Mouse (Mus musculus): Measurements from ENCODE around the gene Tmem217.
A peak's percentile ranks its signal among the peaks of the same experiment; 100 is the strongest.

Gene Tmem217

GRCm38 (mm10) chr17:29552162-29552732 is at the start of gene Tmem217:
Tmem217 (minus strand) TSS chr17:29552385.
- DNase-seq (ENCODE audit: low spot score): no peak

- DNase-seq (ENCODE audit: low spot score): no peak
These were observed 49.2 kb upstream of the Tmem217 start for GRCm38 (mm10) chr17:29601391-29601790.

- DNase-seq (ENCODE audit: low spot score): no peak
These were observed 47.4 kb upstream of the Tmem217 start for GRCm38 (mm10) chr17:29599537-29599936.

- DNase-seq (ENCODE audit: low spot score): no peak
These were observed 46.9 kb upstream of the Tmem217 start for GRCm38 (mm10) chr17:29599051-29599450.

GRCm38 (mm10) chr17:29596771-29597132 is 44.6 kb upstream of the Tmem217 start:
- no peak for DNase-seq (ENCODE audit: low spot score)

- no peak for DNase-seq (ENCODE audit: low spot score)
These were observed 43.9 kb upstream of the Tmem217 start for GRCm38 (mm10) chr17:29595891-29596770.

- DNase-seq (ENCODE audit: low spot score): no peak
These were observed 37.2 kb upstream of the Tmem217 start for GRCm38 (mm10) chr17:29589221-29589898.

- DNase-seq (ENCODE audit: low spot score): no peak
These were observed 34.7 kb upstream of the Tmem217 start for GRCm38 (mm10) chr17:29586921-29587320.

- DNase-seq (ENCODE audit: low spot score): no peak
These were observed 33.3 kb upstream of the Tmem217 start for GRCm38 (mm10) chr17:29585446-29585845.

GRCm38 (mm10) chr17:29584737-29585136 is 32.6 kb upstream of the Tmem217 start:
- DNase-seq (ENCODE audit: low spot score): no peak

GRCm38 (mm10) chr17:29584306-29584705 is 32.1 kb upstream of the Tmem217 start:
- DNase-seq (ENCODE audit: low spot score): no peak

GRCm38 (mm10) chr17:29583569-29583968 is 31.4 kb upstream of the Tmem217 start:
- no peak for DNase-seq (ENCODE audit: low spot score)

- no peak for DNase-seq (ENCODE audit: low spot score)
These were observed 27.5 kb upstream of the Tmem217 start for GRCm38 (mm10) chr17:29579579-29580126.

- DNase-seq (ENCODE audit: low spot score): no peak
These were observed 17.6 kb upstream of the Tmem217 start for GRCm38 (mm10) chr17:29569831-29570230.

- DNase-seq (ENCODE audit: low spot score): no peak
These were observed 16.2 kb upstream of the Tmem217 start for GRCm38 (mm10) chr17:29568435-29568834.

- DNase-seq (ENCODE audit: low spot score): no peak
These were observed 13.3 kb upstream of the Tmem217 start for GRCm38 (mm10) chr17:29565521-29565920.

- no peak for DNase-seq (ENCODE audit: low spot score)
These were observed 6.3 kb upstream of the Tmem217 start for GRCm38 (mm10) chr17:29558476-29558875.

GRCm38 (mm10) chr17:29556893-29557292 is 4.7 kb upstream of the Tmem217 start:
- DNase-seq (ENCODE audit: low spot score): no peak

- DNase-seq (ENCODE audit: low spot score): no peak
These were observed 4.3 kb upstream of the Tmem217 start for GRCm38 (mm10) chr17:29556456-29556855.

- no peak for DNase-seq (ENCODE audit: low spot score)
These were observed 2.0 kb upstream of the Tmem217 start for GRCm38 (mm10) chr17:29554176-29554575.

GRCm38 (mm10) chr17:29551019-29551418 is 1.2 kb downstream of the Tmem217 start:
- DNase-seq (ENCODE audit: low spot score): no peak

GRCm38 (mm10) chr17:29549543-29550428 is 2.4 kb downstream of the Tmem217 start, which contains the start of the genes Gm17657 and Tbc1d22b:
Gm17657 (minus strand) TSS chr17:29549638.
Tbc1d22b (plus strand) TSS chr17:29549785.
- DNase-seq (ENCODE audit: low spot score): peak; percentile 85

Measured in ovary, postnatal 14 days (tissue).